Mouse (Mus musculus) liver, adult 2 months (tissue): Measurements from ENCODE around the gene A630095N17Rik.

ENCODE experiments used
- CTCF ChIP-seq: fragments of 200-500 bp; IDR thresholded peaks from 2 replicates; pipeline ENCODE4 v1.5.1; 2011; ENCODE audit warnings: low read depth, low read length, control low read depth
- POLR2A ChIP-seq: fragments of 200-500 bp; IDR thresholded peaks from 2 replicates; pipeline ENCODE4 v1.6.1; 2011; ENCODE audit warnings: low read length, control low read depth; ENCODE audit not compliant: insufficient read depth; ENCODE audit errors: extremely low read depth

DNA sequence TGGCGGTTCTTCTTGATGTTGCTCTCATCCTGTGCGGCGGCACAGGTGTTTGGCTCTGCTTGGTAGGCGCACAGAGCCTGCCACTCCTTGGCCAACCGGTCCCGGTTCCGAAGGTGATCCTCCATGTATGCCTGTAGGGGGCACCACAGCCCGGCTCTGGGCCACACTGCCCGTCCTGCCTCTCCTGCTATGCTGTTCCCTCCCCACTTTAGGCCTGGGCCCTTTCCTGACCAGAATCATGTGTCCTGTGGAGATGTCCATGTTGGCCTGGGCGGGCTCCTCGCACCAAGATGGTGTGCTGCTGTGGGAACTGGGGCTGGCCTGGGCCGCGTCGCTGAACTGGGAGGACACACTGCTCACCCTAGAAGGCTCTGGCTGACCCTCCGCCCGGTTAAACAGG, 21.1 kb upstream of the A630095N17Rik start:
- peak; percentile 9; the same call in 1 of the 2 replicates for TF ChIP-seq CTCF
- TF ChIP-seq POLR2A, result no peak
